Mouse (Mus musculus): ENCODE measurements around the gene Cnot8. TPM values are rescaled to one million over a fixed set of nuclear protein-coding genes. Genes with fewer than 3 reads are reported as not detected.

The Cnot8 gene
- polyA plus RNA-seq, 2 experiments from 2014 or later, result 76.7 to 88.9 TPM

Other genes starting within 250 kb of the Cnot8 start
- 10 to 100 TPM; 20.0 to 26.8 TPM for gene Larp1, start 95.1 kb upstream of the Cnot8 start, polyA plus RNA-seq (2017; shearing (Covaris generic))
- under 1 TPM in 1 of 2 experiments, not detected in 1; 0.22 TPM for gene Gm12248, start 11.0 kb upstream of the Cnot8 start, polyA plus RNA-seq (2017; shearing (Covaris generic))
- gene Gemin5, start 64.4 kb downstream of the Cnot8 start, polyA plus RNA-seq (2017; shearing (Covaris generic)), result 1 to 10 TPM; 4.9 to 6.3 TPM
- gene Mrpl22, start 67.5 kb downstream of the Cnot8 start, polyA plus RNA-seq (2017; shearing (Covaris generic)), result 10 to 100 TPM; 63.7 to 66.7 TPM
- 100 to 1,000 TPM; 396 to 413 TPM for gene Igtp, start 95.4 kb downstream of the Cnot8 start, polyA plus RNA-seq (2017; shearing (Covaris generic))
- gene Irgm2, start 95.5 kb downstream of the Cnot8 start, polyA plus RNA-seq (2017; shearing (Covaris generic)), result 10 to 100 TPM; 52.8 to 55.5 TPM
- not detected for gene 4930438A08Rik, start 170.6 kb downstream of the Cnot8 start, polyA plus RNA-seq (2017; shearing (Covaris generic))
- gene Zfp692, start 202.9 kb downstream of the Cnot8 start, polyA plus RNA-seq (2017; shearing (Covaris generic)), result 10 to 100 TPM in 1 of 2 experiments, 1 to 10 TPM in 1; 6.5 to 10.3 TPM
- gene Zfp672, start 226.2 kb downstream of the Cnot8 start, polyA plus RNA-seq (2017; shearing (Covaris generic)), result 10 to 100 TPM; 43.4 to 44.5 TPM
- 1 to 10 TPM; 3.7 to 5.9 TPM for gene Sh3bp5l, start 226.6 kb downstream of the Cnot8 start, polyA plus RNA-seq (2017; shearing (Covaris generic))

All from activated CD4-positive, CD25-positive, alpha-beta regulatory T cell, adult 4 months (primary cell).